Mouse (Mus musculus) thymus, adult 18-20 months (tissue): ENCODE data around the gene Plekhh2.

Experiments used
- DNase-seq, 2 experiments: peaks; one replicate each; pipeline ENCODE4 v3.0.0; 2022; ENCODE audit warnings: mixed read lengths in 2 of 2

Gene Plekhh2

DNA sequence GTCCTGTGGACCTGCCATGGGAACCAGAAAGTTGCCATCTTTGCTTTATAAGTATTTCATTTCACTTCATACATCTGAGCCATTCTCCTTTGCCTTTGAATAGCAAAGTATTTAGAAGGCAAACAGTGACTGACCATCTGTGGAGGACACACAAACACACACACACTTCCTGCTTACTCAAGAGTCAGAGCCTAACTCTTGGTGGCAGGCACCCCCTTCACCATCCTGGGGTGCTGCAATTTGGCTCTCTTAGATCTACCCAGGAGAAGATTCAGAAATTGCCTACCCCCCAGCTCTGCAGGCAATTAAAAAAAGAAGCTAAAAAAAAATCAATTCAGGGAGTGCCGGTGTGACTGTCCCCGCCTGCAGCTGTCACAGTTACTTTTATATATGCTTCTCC is 134.8 kb downstream of the Plekhh2 start:
- no peak for DNase-seq

DNA sequence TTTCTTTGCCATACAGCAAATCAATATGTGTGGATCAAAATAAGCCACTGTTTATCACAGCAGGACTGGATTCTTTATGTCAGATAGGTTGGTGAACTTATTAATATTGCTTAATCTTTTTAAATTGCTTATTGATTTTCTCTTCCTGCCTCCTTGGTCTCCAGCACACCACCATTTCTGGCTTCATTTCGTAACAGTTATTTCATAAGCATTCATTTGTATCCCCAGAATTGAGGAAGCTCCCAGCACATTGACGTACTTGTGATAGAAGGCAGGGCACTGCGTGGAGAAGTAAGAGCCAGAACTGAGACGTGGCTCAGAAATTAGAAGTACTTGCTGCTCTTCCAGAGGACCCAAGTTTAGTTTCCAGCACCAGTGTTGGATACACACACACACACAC is 135.9 kb downstream of the Plekhh2 start:
- DNase-seq: no peak

DNA sequence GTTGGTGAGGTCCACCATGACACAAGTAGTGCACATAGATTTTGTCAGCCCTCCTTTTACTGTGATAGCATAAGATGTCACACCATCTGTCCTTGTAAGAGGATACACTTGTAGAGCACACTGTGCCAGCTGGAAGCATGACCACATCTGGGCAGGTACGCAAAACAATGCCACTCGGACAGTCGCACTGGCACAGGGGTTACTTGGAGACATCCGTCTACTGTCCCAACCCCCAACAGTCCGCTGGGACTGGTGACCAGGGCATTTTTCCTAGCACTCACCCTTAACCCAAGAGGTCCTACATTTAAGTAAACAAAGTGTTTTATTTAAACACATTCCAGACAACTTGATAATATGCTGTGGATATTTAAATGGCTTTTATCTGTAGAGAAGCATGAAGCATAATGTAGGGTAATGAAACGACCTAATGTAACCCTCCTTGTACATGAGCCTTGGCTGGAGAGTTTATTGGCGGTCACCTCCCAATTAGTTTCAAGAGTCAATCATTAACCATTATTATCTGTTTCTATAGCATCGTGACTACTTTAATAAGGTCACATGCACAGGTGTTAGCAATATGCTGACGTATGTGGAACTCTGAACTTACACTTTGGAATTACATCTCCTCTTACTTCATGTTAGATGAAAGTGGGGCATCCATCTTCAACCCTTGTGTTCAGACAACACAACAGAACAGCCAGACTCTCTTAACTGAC is 138.8 kb downstream of the Plekhh2 start:
- no peak for DNase-seq

- DNase-seq: no peak
Measured at GRCm38 (mm10) chr17:84653544-84653943, 141.8 kb downstream of the Plekhh2 start.

GRCm38 (mm10) chr17:84656205-84656604 is 144.5 kb downstream of the Plekhh2 start:
- DNase-seq: no peak

DNA sequence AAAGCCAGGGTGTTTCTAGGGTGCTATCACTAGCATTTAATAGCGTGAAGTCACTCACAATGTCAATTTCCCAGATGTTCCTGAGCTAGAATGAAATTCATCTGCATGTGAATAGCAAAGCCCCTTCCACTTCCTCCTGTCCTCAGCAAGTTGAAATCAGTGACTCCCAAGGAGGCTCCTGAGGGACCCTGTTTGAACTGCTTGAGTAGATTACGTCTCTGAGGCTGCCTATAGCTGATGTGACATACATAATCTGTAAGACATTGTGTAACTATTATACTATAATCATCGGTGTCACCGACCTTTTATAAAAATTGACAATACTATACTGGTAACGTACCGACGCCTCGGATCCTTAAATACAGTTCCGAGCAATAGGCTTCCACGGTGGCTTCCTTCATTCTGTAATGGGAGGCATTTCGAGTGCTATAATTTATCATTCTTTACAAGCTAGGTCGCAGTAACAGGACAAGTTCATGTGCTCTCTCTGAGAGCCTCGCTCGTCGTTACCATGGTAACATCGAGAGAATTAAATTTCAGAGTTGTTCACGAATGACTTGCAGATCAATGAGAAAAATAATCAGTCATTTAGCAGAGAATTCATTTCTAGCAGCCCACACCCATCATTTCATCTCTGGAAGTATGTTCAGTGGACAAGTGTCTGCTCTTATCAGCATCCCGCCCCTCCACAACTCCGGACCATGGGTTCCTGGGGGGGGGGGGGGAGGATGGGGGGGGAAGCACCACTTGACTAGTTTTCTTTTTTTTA is 145.1 kb downstream of the Plekhh2 start:
- no peak for DNase-seq

DNA sequence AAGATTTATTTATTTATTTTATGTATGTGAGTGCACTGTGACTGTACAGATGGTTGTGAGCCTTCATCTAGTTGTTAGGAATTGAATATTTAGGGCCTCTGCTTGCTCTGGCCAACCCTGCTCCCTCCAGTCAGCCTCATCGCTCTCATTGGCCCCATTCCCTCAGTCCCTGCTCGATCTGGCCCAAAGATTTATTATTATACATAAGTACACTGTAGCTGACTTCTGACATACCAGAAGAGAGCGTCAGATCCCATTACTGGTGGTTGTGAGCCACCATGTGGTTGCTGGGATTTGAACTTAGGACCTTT is 145.7 kb downstream of the Plekhh2 start:
- no peak for DNase-seq

- DNase-seq: no peak
Measured at GRCm38 (mm10) chr17:84657782-84658181, 146.1 kb downstream of the Plekhh2 start.

DNA sequence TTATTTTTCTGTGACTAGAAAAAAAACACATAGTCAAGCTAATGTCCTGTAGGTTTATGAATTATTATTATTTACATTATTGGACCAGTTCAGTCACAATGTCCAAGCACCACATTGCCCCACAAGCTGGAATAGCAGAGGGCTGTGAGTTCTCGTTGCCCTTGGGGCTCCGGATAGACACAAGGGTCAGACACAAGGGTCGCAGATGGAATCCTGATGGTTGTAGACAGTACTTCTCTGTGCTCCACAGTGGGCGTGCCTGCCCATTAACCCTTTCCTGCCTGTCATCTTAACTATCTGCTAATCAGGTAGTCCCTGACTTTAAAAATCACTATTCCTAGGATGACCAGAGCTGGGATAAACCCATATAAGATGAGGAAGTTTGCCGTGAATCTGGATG is 146.5 kb downstream of the Plekhh2 start:
- no peak for DNase-seq

DNA sequence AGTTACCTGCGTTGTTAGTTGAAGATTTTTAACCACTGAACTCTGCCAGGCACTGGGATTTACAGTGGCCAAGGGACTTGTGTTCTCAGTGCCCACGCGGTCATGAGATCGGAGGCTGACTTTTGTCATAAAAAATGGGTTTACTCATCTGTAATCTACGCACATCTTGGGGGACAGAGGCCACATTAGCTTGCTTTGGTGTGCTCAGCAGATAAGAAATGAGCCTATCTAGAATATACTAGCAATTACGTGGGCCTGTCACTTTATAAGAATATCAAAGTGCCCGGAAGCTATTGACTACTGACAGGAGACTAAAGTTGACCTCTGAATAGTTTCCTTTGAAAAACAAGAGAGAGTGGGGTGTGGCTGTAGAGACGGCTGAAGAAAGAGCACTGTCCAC is 147.3 kb downstream of the Plekhh2 start:
- DNase-seq: no peak

DNA sequence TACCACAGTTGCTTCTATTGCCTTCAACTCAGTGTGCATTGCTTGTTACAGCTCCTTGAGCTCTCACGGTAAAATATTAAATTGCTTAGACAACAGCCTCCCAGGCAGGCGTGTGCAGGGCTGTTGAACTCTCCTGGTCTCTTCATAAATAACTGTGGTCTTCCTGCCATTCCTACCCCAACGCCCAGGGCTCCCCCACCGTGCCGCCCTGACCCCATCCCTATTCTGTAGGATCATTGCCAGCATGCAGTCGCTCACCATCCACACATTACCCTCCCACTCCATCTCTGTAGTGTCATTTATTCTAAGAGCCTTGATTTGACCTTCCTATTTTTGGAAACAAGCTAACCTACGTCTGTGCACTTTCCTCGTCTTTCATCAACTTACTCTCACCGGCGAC is 153.4 kb downstream of the Plekhh2 start:
- no peak for DNase-seq

- DNase-seq: no peak
Measured at GRCm38 (mm10) chr17:84665691-84666090, 154.0 kb downstream of the Plekhh2 start.

DNA sequence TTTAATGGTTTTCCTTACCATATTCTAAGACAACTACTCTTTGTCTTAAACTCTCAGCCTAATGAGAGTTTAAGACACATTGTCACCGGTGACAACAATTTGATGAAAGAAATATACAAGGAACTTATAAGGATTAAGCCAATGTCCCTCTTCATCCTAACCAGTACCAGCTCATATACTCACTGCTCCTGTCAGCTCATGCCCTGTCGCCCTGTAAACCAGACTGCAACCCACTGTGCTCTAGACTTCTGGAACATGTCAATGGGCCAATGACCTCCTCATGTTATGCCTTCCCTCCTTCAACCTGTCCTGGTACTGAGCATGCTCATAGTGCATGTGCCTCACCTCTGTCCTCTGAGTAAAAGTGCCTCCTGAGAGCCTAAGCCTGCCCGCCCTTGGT is 156.2 kb downstream of the Plekhh2 start:
- DNase-seq: no peak
